Mouse (Mus musculus) embryonic facial prominence, embryonic 15.5 days (tissue): ENCODE results near the gene Wnt3a. TPM values are rescaled to one million over a fixed set of nuclear protein-coding genes. Genes with fewer than 3 reads are reported as not detected.

Source experiments
- ATAC-seq: fragments of 200-750 bp; cut with Nextera tagmentation; 2 replicates; pipeline ENCODE4 v1.8.0; 2017; ENCODE audit warnings: low read depth, moderate TSS enrichment; ENCODE audit not compliant: insufficient number of reproducible peaks, low FRiP score, low TSS enrichment
- H3K27ac ChIP-seq: fragments of 300-500 bp; sonication (generic); replicated peaks from 2 replicates; pipeline ENCODE4 v1.5.1; 2015; ENCODE audit warnings: mild to moderate bottlenecking, inconsistent platforms
- H3K27me3 ChIP-seq: fragments of 300-500 bp; sonication (generic); 2 replicates; pipeline ENCODE4 v1.6.1; 2015; ENCODE audit warnings: inconsistent platforms
- H3K36me3 ChIP-seq: fragments of 300-500 bp; sonication (generic); 2 replicates; pipeline ENCODE4 v1.6.1; 2015; ENCODE audit warnings: mild to moderate bottlenecking, inconsistent platforms
- H3K4me1 ChIP-seq: fragments of 300-500 bp; sonication (generic); 2 replicates; pipeline ENCODE4 v1.6.1; 2015; ENCODE audit warnings: inconsistent platforms
- H3K4me2 ChIP-seq: fragments of 300-500 bp; sonication (generic); replicated peaks from 2 replicates; pipeline ENCODE4 v1.6.1; 2015; ENCODE audit warnings: mild to moderate bottlenecking, inconsistent platforms
- H3K4me3 ChIP-seq: fragments of 300-500 bp; sonication (generic); replicated peaks from 2 replicates; pipeline ENCODE4 v1.5.1; 2015; ENCODE audit warnings: mild to moderate bottlenecking, inconsistent platforms
- H3K9ac ChIP-seq: fragments of 300-500 bp; sonication (generic); 2 replicates; pipeline ENCODE4 v1.6.1; 2015; ENCODE audit warnings: inconsistent platforms
- H3K9me3 ChIP-seq: fragments of 300-500 bp; sonication (generic); replicated peaks from 2 replicates; pipeline ENCODE4 v1.6.1; 2016; ENCODE audit warnings: inconsistent platforms
- whole genome bisulfite sequencing: fragments of 180-500 bp; shearing (Covaris S2); methylation state at CpG from one replicate; pipeline ENCODE4 v1.1.7; 2015; 5-methylcytosine and 5-hydroxymethylcytosine counted together
- polyA plus RNA-seq: library from polyadenylated mRNA; unstranded; fragments of >200 nt; fragmentation: Nextera tagmentation; extraction: Ambion mirVana; gene quantifications from 2 replicates; pipeline ENCODE4 v1.2.1, GENCODE M21; 2015

Gene Wnt3a
- polyA plus RNA-seq, 1 experiment from 2014 or later, result 3.4 TPM

GRCm38 (mm10) chr11:59324777-59325176 lies 34.2 kb upstream of the Wnt3a start:
- Histone ChIP-seq H3K9me3 (no peaks in the 10 kb centered on the region), H3K4me3 (no peak overlapping the region), H3K27me3 (no peaks in the 10 kb centered on the region), H3K9ac (no peak overlapping the region), H3K4me1 (peaks cover 27% of the 10 kb centered on the region), H3K27ac (no peak overlapping the region), H3K4me2 (no peak overlapping the region), H3K36me3 (no peaks in the 10 kb centered on the region)
- 45% methylated on average over 5 of the region's 5 CpGs for WGBS
- ATAC-seq, result no peak

DNA sequence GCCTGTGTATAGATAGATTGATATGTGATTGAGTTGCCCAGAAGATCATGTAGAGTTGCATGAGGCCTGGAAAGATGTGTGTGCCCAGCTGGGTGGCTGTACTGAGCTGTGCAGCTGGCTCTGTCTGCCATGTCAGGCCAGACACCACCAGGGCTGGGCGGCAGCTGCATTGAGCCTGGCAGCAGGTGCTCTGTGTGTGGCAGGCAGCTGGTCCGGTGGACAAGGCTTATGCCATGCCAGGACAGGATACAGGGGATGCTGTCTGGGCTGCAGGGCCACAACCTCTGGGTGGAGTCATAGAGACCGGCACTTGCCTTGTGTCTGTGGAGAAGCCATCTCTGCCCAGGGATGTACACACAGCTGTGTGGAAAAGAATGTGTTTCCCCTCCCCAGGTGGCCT lies 32.4 kb upstream of the Wnt3a start:
- Histone ChIP-seq H3K4me2 (no peak overlapping the region), H3K9me3 (no peaks in the 10 kb centered on the region), H3K27me3 (no peaks in the 10 kb centered on the region), H3K4me3 (no peak overlapping the region), H3K4me1 (peaks cover 18% of the 10 kb centered on the region), H3K36me3 (no peaks in the 10 kb centered on the region), H3K9ac (no peak overlapping the region), H3K27ac (no peak overlapping the region)
- 68% methylated on average over 3 of the region's 3 CpGs for WGBS
- ATAC-seq, result peak; percentile 55; the same call in 1 of the 2 replicates

GRCm38 (mm10) chr11:59316517-59316916 lies 26.0 kb upstream of the Wnt3a start:
- no peaks in the 10 kb centered on the region for H3K9me3 ChIP-seq
- no peaks in the 10 kb centered on the region for H3K36me3 ChIP-seq
- H3K4me1 ChIP-seq, result peaks cover 45% of the 10 kb centered on the region
- ATAC-seq, result no peak
- no peak overlapping the region for H3K9ac ChIP-seq
- WGBS, result 22% methylated on average over 6 of the region's 6 CpGs
- 0 out of 2 replicates have a peak overlapping the region, but pooled peaks have one; percentile 17 for H3K27ac ChIP-seq
- no peak overlapping the region for H3K4me3 ChIP-seq
- H3K4me2 ChIP-seq, result no peak overlapping the region
- H3K27me3 ChIP-seq, result no peaks in the 10 kb centered on the region

DNA sequence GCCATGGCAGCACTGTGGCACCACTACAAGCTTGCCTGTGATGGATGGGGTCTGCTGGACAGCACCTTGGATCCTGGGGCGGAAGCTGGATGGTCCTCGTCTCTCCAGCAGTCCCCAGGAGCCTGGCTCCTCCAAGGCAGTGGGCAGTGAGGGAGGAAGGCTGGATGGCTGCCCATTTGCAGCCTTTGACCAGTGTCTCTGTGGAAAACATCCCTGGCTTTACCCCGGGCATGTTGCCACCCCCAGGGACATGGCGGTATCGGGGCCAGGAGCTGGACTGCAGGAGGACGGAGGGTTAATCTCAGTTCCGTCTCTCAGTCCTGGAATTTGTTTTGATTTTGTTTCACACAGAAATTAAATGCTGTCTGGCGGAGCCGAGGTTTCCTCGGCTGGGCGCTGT lies 23.4 kb upstream of the Wnt3a start:
- 0 out of 2 replicates have a peak overlapping the region, but pooled peaks have one; percentile 9 for H3K27ac ChIP-seq

GRCm38 (mm10) chr11:59313029-59313811 lies 22.7 kb upstream of the Wnt3a start:
- peaks cover 71% of the 10 kb centered on the region for H3K4me1 ChIP-seq
- H3K27ac ChIP-seq, result 0 out of 2 replicates have a peak overlapping the region, but pooled peaks have one; percentile 9
- WGBS, result 50% methylated on average over 17 of the region's 17 CpGs

More for the DNA sequence above, 23.4 kb upstream of the Wnt3a start:
- H3K9me3 ChIP-seq, result no peaks in the 10 kb centered on the region
- no peaks in the 10 kb centered on the region for H3K36me3 ChIP-seq
- 43% methylated on average over 11 of the region's 11 CpGs for WGBS
- no peak overlapping the region for H3K9ac ChIP-seq
- peaks cover 63% of the 10 kb centered on the region for H3K4me1 ChIP-seq
- H3K4me3 ChIP-seq, result no peak overlapping the region
- no peak for ATAC-seq
- no peak overlapping the region for H3K4me2 ChIP-seq
- peaks cover 4% of the 10 kb centered on the region; the same call in 1 of the 2 replicates for H3K27me3 ChIP-seq

GRCm38 (mm10) chr11:59312501-59312900 lies 21.9 kb upstream of the Wnt3a start:
- Histone ChIP-seq H3K27me3 (peaks cover 14% of the 10 kb centered on the region), H3K4me3 (no peak overlapping the region), H3K27ac (no peak overlapping the region), H3K9me3 (no peaks in the 10 kb centered on the region), H3K36me3 (no peaks in the 10 kb centered on the region), H3K4me2 (no peak overlapping the region), H3K4me1 (peaks cover 78% of the 10 kb centered on the region), H3K9ac (no peak overlapping the region)
- WGBS, result 50% methylated on average over 8 of the region's 8 CpGs
- ATAC-seq, result no peak

More at GRCm38 (mm10) chr11:59313029-59313811, 22.7 kb upstream of the Wnt3a start:
- Histone ChIP-seq H3K4me2 (no peak overlapping the region), H3K9ac (no peak overlapping the region), H3K9me3 (no peaks in the 10 kb centered on the region), H3K4me3 (no peak overlapping the region), H3K36me3 (no peaks in the 10 kb centered on the region), H3K27me3 (peaks cover 8% of the 10 kb centered on the region)
- no peak for ATAC-seq

DNA sequence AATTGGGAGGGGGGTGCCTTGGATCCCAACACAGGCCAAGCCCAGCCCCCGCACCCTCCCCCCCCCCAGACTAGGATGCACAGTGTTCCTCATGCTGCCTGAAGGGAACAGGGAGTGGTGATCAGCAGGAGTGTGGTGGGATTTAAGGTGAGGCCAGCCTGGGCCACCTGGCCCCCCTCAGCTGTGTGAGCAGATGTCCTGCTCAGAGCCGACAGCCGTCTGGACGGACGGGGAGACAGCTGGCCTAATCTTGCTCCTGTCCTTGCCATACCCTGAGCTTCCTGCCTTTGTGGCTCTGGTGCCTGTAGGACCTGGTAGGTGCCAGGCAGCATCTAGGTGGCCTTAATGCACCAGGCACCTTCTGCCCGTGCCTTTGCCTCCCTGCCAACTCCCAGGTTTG lies 21.5 kb upstream of the Wnt3a start:
- H3K36me3 ChIP-seq, result no peaks in the 10 kb centered on the region
- ATAC-seq, result no peak
- peaks cover 16% of the 10 kb centered on the region for H3K27me3 ChIP-seq
- H3K4me1 ChIP-seq, result peaks cover 82% of the 10 kb centered on the region
- no peaks in the 10 kb centered on the region for H3K9me3 ChIP-seq
- no peak overlapping the region for H3K4me3 ChIP-seq
- no peak overlapping the region for H3K27ac ChIP-seq
- 65% methylated on average over 6 of the region's 6 CpGs for WGBS
- no peak overlapping the region for H3K9ac ChIP-seq
- H3K4me2 ChIP-seq, result no peak overlapping the region

DNA sequence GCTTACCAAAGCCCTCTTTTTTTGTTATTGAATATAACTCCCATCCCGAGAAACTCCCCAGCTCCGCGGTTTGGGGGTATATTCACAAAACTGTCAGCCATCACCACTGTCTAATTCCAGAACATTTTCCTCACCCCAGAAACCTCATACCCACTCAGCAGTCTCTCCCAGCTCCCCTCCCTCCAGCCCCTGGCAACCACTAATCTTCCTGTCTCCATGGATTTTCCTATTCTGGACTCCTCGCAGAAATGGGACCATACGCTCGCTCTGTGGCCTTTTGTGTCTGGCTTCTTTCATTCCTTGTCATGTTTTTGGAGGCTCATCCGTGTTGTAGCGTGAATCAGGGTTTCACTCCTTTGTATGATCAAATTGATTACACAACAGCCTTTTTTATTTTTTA lies 19.4 kb upstream of the Wnt3a start:
- H3K9ac ChIP-seq, result no peak overlapping the region
- peak overlapping the region; percentile 53 for H3K27ac ChIP-seq
- H3K4me3 ChIP-seq, result no peak overlapping the region
- no peaks in the 10 kb centered on the region for H3K36me3 ChIP-seq
- peaks cover 29% of the 10 kb centered on the region for H3K27me3 ChIP-seq
- peaks cover 88% of the 10 kb centered on the region for H3K4me1 ChIP-seq
- H3K9me3 ChIP-seq, result no peaks in the 10 kb centered on the region
- ATAC-seq, result no peak
- 40% methylated on average over 8 of the region's 8 CpGs for WGBS
- peak overlapping the region; percentile 95; the same call in 1 of the 2 replicates for H3K4me2 ChIP-seq

DNA sequence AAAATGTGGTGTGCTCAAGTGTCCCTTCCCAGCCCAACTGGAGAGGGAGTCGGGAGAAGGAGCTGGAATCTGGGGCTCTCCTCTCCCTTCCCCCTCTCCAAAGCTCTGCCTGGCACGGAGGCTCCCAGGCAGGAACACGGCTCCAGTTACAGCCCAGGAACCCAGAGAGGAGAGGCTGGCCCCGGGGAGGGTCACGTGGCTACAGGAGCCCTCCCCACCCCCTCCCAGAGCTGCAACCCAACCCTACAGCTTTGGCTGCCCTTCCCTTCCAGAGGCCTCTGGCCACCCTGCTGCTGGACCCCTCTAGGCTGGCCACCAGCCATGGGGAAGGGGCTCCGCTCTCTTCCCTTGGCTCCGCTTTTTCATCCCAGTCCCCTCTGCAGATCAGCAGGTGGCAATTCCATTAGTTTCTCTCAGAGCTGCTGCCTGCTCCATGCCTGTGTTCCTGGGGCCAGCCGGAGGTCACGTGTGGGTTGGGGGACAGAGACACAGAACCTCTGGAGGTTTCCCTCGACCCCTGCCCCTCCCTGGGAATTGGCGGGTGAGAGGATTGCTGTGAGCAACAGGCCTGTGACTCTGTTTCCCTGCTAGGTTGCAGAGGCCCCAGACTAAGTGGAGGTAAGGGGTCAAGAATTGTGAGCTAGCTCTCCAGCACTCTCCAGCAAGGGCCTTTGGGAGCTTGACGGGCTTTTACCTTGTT lies 18.7 kb upstream of the Wnt3a start:
- 16% methylated on average over 12 of the region's 12 CpGs for WGBS
- peak overlapping the region; percentile 72 for H3K4me3 ChIP-seq

GRCm38 (mm10) chr11:59308625-59309024 lies 18.1 kb upstream of the Wnt3a start:
- 37% methylated on average over 6 of the region's 6 CpGs for WGBS
- H3K9ac ChIP-seq, result no peak overlapping the region
- peak overlapping the region; percentile 53 for H3K27ac ChIP-seq
- no peaks in the 10 kb centered on the region for H3K9me3 ChIP-seq
- peaks cover 78% of the 10 kb centered on the region for H3K4me1 ChIP-seq
- peaks cover 43% of the 10 kb centered on the region for H3K27me3 ChIP-seq
- ATAC-seq, result no peak
- H3K4me3 ChIP-seq, result peak overlapping the region; percentile 72
- no peaks in the 10 kb centered on the region for H3K36me3 ChIP-seq
- H3K4me2 ChIP-seq, result peak overlapping the region; percentile 95

More for the DNA sequence above, 18.7 kb upstream of the Wnt3a start:
- peak overlapping the region; percentile 53 for H3K27ac ChIP-seq
- ATAC-seq, result peak; percentile 61
- H3K4me1 ChIP-seq, result peaks cover 84% of the 10 kb centered on the region
- H3K9ac ChIP-seq, result no peak overlapping the region
- no peaks in the 10 kb centered on the region for H3K9me3 ChIP-seq
- H3K36me3 ChIP-seq, result no peaks in the 10 kb centered on the region
- H3K4me2 ChIP-seq, result peak overlapping the region; percentile 95
- peaks cover 37% of the 10 kb centered on the region for H3K27me3 ChIP-seq

GRCm38 (mm10) chr11:59308164-59308542 lies 17.6 kb upstream of the Wnt3a start:
- Histone ChIP-seq H3K27me3 (peaks cover 47% of the 10 kb centered on the region), H3K4me3 (peak overlapping the region; percentile 72), H3K27ac (peak overlapping the region; percentile 55; the same call in 1 of the 2 replicates), H3K4me2 (peak overlapping the region; percentile 95), H3K4me1 (peaks cover 73% of the 10 kb centered on the region), H3K9ac (no peak overlapping the region), H3K36me3 (no peaks in the 10 kb centered on the region), H3K9me3 (no peaks in the 10 kb centered on the region)
- WGBS, result 21% methylated on average over 12 of the region's 12 CpGs
- ATAC-seq, result no peak
